25 mouse cellular contexts compared by ENCODE assay signal in the genomic region with DNA sequence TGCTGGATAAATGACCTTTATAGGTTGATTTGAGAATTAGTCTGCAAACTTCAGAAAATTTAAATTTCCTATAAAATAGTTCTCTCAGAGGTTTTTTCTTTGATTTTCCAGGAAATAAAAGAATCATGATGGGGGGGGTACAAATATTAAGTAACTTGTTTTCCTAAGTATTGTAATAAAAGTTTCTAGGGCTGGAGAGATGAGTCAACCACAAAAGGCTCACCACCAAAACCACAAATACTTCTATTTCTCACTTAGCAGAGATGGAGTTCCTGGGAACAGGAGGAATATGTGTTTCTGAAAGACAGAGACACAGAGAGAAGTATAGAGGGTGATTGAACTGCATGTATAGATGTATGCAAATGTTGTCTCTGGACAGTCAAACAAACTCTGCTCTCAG.
DNase-seq lines count a peak whose midpoint lies in the region; ATAC-seq and TF ChIP-seq lines count a peak whose summit lies in the region.
"Had no signal": no experiment of that assay in that cellular context is flagged by ENCODE, and none has a peak within 500 bp of the region (broad histone marks: within the 10 kb centered on the region; RNA-seq: fewer than 3 reads in every experiment).

No protein-coding gene starts in this region.

- no peaks in the 10 kb centered on the region for H3K9me3 ChIP-seq in forebrain, embryonic 11.5 days (ENCODE audit: control insufficient read depth, low read length)
- no peaks in the 10 kb centered on the region for H3K9me3 ChIP-seq in intestine, embryonic 16.5 days (ENCODE audit: control insufficient read depth, low read length)
- H3K9me3 ChIP-seq: embryonic facial prominence, embryonic 10.5 days; embryonic facial prominence, embryonic 12.5 days; forebrain, embryonic 10.5 days; forebrain, embryonic 13.5 days; forebrain, embryonic 15.5 days had no signal

- TF ChIP-seq POLR2A in embryonic fibroblast, embryonic 13.5 days (IDR thresholded peaks at IDR 0.05; ENCODE audit: low read depth, low read length), result no peak

- no peak overlapping the region for H3K9ac ChIP-seq in forebrain, embryonic 11.5 days (ENCODE audit: low read length)
- H3K9ac ChIP-seq in intestine, embryonic 16.5 days (ENCODE audit: low read depth, low read length), result no peak overlapping the region
- H3K9ac ChIP-seq: embryonic facial prominence, embryonic 12.5 days; forebrain, embryonic 13.5 days; forebrain, embryonic 15.5 days; forebrain, postnatal 0 days had no signal

- no peak for TF ChIP-seq CTCF in embryonic fibroblast, embryonic 13.5 days (IDR thresholded peaks at IDR 0.05; ENCODE audit: borderline replicate concordance, insufficient read depth, low read length)

- H3K27ac ChIP-seq in embryonic fibroblast, embryonic 13.5 days (ENCODE audit: insufficient read depth, low read length), result peak overlapping the region; percentile 68
- no peak overlapping the region for H3K27ac ChIP-seq in forebrain, embryonic 11.5 days (ENCODE audit: low read depth, low read length)
- H3K27ac ChIP-seq in intestine, embryonic 16.5 days (ENCODE audit: low read length), result no peak overlapping the region
- H3K27ac ChIP-seq: embryonic facial prominence, embryonic 10.5 days; embryonic facial prominence, embryonic 12.5 days; forebrain, embryonic 10.5 days; forebrain, embryonic 13.5 days; forebrain, embryonic 15.5 days had no signal

- no peaks in the 10 kb centered on the region for H3K36me3 ChIP-seq in forebrain, embryonic 11.5 days (ENCODE audit: control insufficient read depth, insufficient read depth, low read length)
- no peaks in the 10 kb centered on the region for H3K36me3 ChIP-seq in intestine, embryonic 16.5 days (ENCODE audit: control insufficient read depth, insufficient read depth, low read length)
- H3K36me3 ChIP-seq: embryonic facial prominence, embryonic 10.5 days; embryonic facial prominence, embryonic 12.5 days; forebrain, embryonic 10.5 days; forebrain, embryonic 15.5 days; G1E had no signal

- H3K4me3 ChIP-seq in embryonic fibroblast, embryonic 13.5 days (ENCODE audit: insufficient read depth, low read length), result no peak overlapping the region
- H3K4me3 ChIP-seq in forebrain, embryonic 11.5 days (ENCODE audit: low read depth, low read length), result no peak overlapping the region
- H3K4me3 ChIP-seq in intestine, embryonic 16.5 days (ENCODE audit: low read length), result no peak overlapping the region
- H3K4me3 ChIP-seq: embryonic facial prominence, embryonic 10.5 days; embryonic facial prominence, embryonic 12.5 days; erythroblast, embryonic 14.5 days; forebrain, embryonic 10.5 days; forebrain, embryonic 13.5 days; forebrain, embryonic 15.5 days had no signal

- H3K4me1 ChIP-seq in embryonic fibroblast, embryonic 13.5 days (ENCODE audit: control insufficient read depth, insufficient read depth, low read length), result peaks cover 6% of the 10 kb centered on the region
- H3K4me1 ChIP-seq in forebrain, embryonic 11.5 days (replicated peaks; ENCODE audit: control insufficient read depth, insufficient read depth, low read length), result no peaks in the 10 kb centered on the region
- H3K4me1 ChIP-seq in intestine, embryonic 16.5 days (ENCODE audit: control insufficient read depth, insufficient read depth, low read length), result no peaks in the 10 kb centered on the region
- H3K4me1 ChIP-seq: embryonic facial prominence, embryonic 10.5 days; embryonic facial prominence, embryonic 12.5 days; forebrain, embryonic 10.5 days; forebrain, embryonic 13.5 days; forebrain, embryonic 15.5 days had no signal

- peak; percentile 87 for DNase-seq in 3T3-L1 (ENCODE audit: low read depth, low spot score)
- DNase-seq in Muller cell, postnatal 12 days (ENCODE audit: inconsistent ontology term), result peak; percentile 45
- DNase-seq in lung, postnatal 4 days, result no peak
- no peak for DNase-seq in forebrain, embryonic 11.5 days (ENCODE audit: low spot score)
- DNase-seq: adrenal gland, adult 8-10 months; adrenal gland, postnatal 14 days; adrenal gland, postnatal 36 days; cerebellum, adult 11-12 months; cerebellum, adult 2 months; cerebellum, adult 9-10 months; cerebellum, postnatal 10 days; cerebellum, postnatal 25 days; forebrain, postnatal 0 days had no signal

- H3K27me3 ChIP-seq in forebrain, embryonic 11.5 days (ENCODE audit: control insufficient read depth, insufficient read depth, low read length), result no peaks in the 10 kb centered on the region
- H3K27me3 ChIP-seq in intestine, embryonic 16.5 days (replicated peaks; ENCODE audit: control insufficient read depth, insufficient read depth, low read length), result no peaks in the 10 kb centered on the region
- H3K27me3 ChIP-seq: CH12.LX; embryonic facial prominence, embryonic 12.5 days; forebrain, embryonic 13.5 days; forebrain, embryonic 15.5 days had no signal

- no peak for ATAC-seq in forebrain, embryonic 11.5 days (replicated peaks; ENCODE audit: low FRiP score)
- ATAC-seq in intestine, embryonic 16.5 days, result no peak
- ATAC-seq: activated CD4-positive, CD25-positive, alpha-beta regulatory T cell, adult 4 months; CD4-positive, CD25-positive, alpha-beta regulatory T cell, adult 4 months; forebrain, embryonic 13.5 days; forebrain, embryonic 15.5 days; forebrain, postnatal 0 days had no signal

- H3K4me2 ChIP-seq in forebrain, embryonic 11.5 days (ENCODE audit: low read depth, low read length, severe bottlenecking), result no peak overlapping the region
- H3K4me2 ChIP-seq in intestine, embryonic 16.5 days (ENCODE audit: low read depth, low read length), result no peak overlapping the region
- H3K4me2 ChIP-seq: embryonic facial prominence, embryonic 12.5 days; forebrain, embryonic 13.5 days; forebrain, embryonic 15.5 days had no signal

Comparison
In these comparisons a context has a peak if more than half of its experiments do, and no peak if none do; other contexts are left out.
1. DNase-seq: peak in 3T3-L1 (single experiment) and Muller cell, postnatal 12 days (single experiment); none in lung, postnatal 4 days (0 of 2) and forebrain, embryonic 11.5 days (single experiment).